Mouse (Mus musculus): ENCODE data around the gene Dab1.

DNA sequence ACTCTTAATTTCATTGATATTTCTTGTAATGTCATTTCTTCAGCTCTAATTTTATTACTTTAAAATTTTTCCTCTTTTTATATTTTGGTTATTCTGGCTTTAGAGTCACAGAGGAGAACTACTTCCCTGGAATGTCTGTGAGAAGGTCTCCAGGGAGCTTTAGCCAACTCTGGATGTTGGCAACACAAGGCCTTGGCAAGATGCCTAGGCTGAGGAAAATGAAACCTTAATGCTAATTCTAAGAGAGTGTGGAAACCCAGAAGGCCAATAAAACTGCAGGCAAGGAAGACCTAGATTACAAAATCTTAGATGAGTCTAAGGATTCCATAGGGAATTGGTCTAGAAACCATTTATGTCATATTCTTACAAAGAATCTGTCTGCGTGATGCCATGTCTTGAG lies 458.6 kb downstream of the Dab1 start:
- TF ChIP-seq POLR2A (IDR thresholded peaks at IDR 0.05; ENCODE audit: extremely low read depth, insufficient read depth, low read length): no peak
- no peak for TF ChIP-seq CTCF (IDR thresholded peaks at IDR 0.05; ENCODE audit: low read depth, low read length)
